Mouse (Mus musculus): ENCODE results near the gene Nckap5. TPM values are rescaled to one million over a fixed set of nuclear protein-coding genes. Genes with fewer than 3 reads are reported as not detected.

Gene Nckap5
- polyA plus RNA-seq, 2 experiments: 0.31 to 1.3 TPM

- H3K4me3 ChIP-seq (ENCODE audit: insufficient read depth in 1 of 2, low read depth in 2 of 2, low read length in 2 of 2): no peak overlapping the region
- DNase-seq (ENCODE audit: low read depth in 3 of 3, low spot score in 3 of 3) (no peak), ATAC-seq (ENCODE audit: insufficient read depth) (no peak)
- H3K4me2 ChIP-seq (ENCODE audit: low read depth): no peak overlapping the region
- H3K9me3 ChIP-seq (ENCODE audit: control insufficient read depth, low read length): no peaks in the 10 kb centered on the region
- no peak overlapping the region for H3K27ac ChIP-seq
- no peaks in the 10 kb centered on the region for H3K36me3 ChIP-seq (replicated peaks; ENCODE audit: control insufficient read depth, insufficient read depth, low read depth)
- TF ChIP-seq CTCF (IDR thresholded peaks at IDR 0.05; ENCODE audit: low read depth) (no peak), EP300 (IDR thresholded peaks at IDR 0.05; ENCODE audit: low read depth) (no peak)
- no peaks in the 10 kb centered on the region for H3K27me3 ChIP-seq (ENCODE audit: control insufficient read depth, insufficient read depth, low read length)
- 59% methylated on average over 7 of the region's 7 CpGs for WGBS (ENCODE audit: insufficient replicate concordance)
- H3K4me1 ChIP-seq (replicated peaks; ENCODE audit: control insufficient read depth in 2 of 2, insufficient read depth in 2 of 2, low read length in 1 of 2): no peaks in the 10 kb centered on the region
- no peak overlapping the region for H3K9ac ChIP-seq (replicated peaks)
Measured at GRCm38 (mm10) chr1:126209131-126209530, 621.5 kb downstream of the Nckap5 start.

- Histone ChIP-seq H3K4me2 (ENCODE audit: low read depth) (no peak overlapping the region), H3K27ac (no peak overlapping the region), H3K4me3 (ENCODE audit: insufficient read depth in 1 of 2, low read depth in 2 of 2, low read length in 2 of 2) (no peak overlapping the region), H3K9ac (replicated peaks) (no peak overlapping the region), H3K4me1 (replicated peaks; ENCODE audit: control insufficient read depth in 2 of 2, insufficient read depth in 2 of 2, low read length in 1 of 2) (no peaks in the 10 kb centered on the region), H3K36me3 (replicated peaks; ENCODE audit: control insufficient read depth, insufficient read depth, low read depth) (no peaks in the 10 kb centered on the region), H3K27me3 (ENCODE audit: control insufficient read depth, insufficient read depth, low read length) (no peaks in the 10 kb centered on the region), H3K9me3 (ENCODE audit: control insufficient read depth, low read length) (no peaks in the 10 kb centered on the region)
- ATAC-seq (ENCODE audit: insufficient read depth): no peak
- no peak for DNase-seq (ENCODE audit: low read depth in 3 of 3, low spot score in 3 of 3)
- TF ChIP-seq EP300 (IDR thresholded peaks at IDR 0.05; ENCODE audit: low read depth) (no peak), CTCF (IDR thresholded peaks at IDR 0.05; ENCODE audit: low read depth) (no peak)
Measured at GRCm38 (mm10) chr1:126196937-126197336, 633.7 kb downstream of the Nckap5 start.

- no peak for DNase-seq (ENCODE audit: low read depth in 3 of 3, low spot score in 3 of 3)
- no peak overlapping the region for H3K9ac ChIP-seq (replicated peaks)
- no peaks in the 10 kb centered on the region for H3K4me1 ChIP-seq (replicated peaks; ENCODE audit: control insufficient read depth in 2 of 2, insufficient read depth in 2 of 2, low read length in 1 of 2)
- no peaks in the 10 kb centered on the region for H3K36me3 ChIP-seq (replicated peaks; ENCODE audit: control insufficient read depth, insufficient read depth, low read depth)
- 57% methylated on average over 4 of the region's 4 CpGs for WGBS (ENCODE audit: insufficient replicate concordance)
- ATAC-seq (ENCODE audit: insufficient read depth): no peak
- TF ChIP-seq CTCF (IDR thresholded peaks at IDR 0.05; ENCODE audit: low read depth): no peak
- TF ChIP-seq EP300 (IDR thresholded peaks at IDR 0.05; ENCODE audit: low read depth): no peak
- H3K4me3 ChIP-seq (ENCODE audit: insufficient read depth in 1 of 2, low read depth in 2 of 2, low read length in 2 of 2): no peak overlapping the region
- H3K27ac ChIP-seq: no peak overlapping the region
- H3K4me2 ChIP-seq (ENCODE audit: low read depth): no peak overlapping the region
- H3K9me3 ChIP-seq (ENCODE audit: control insufficient read depth, low read length): no peaks in the 10 kb centered on the region
- no peaks in the 10 kb centered on the region for H3K27me3 ChIP-seq (ENCODE audit: control insufficient read depth, insufficient read depth, low read length)
Measured at GRCm38 (mm10) chr1:126190353-126190752, 640.2 kb downstream of the Nckap5 start.

GRCm38 (mm10) chr1:126183751-126184150, 646.8 kb downstream of the Nckap5 start:
- H3K9ac ChIP-seq (replicated peaks): no peak overlapping the region
- TF ChIP-seq EP300 (IDR thresholded peaks at IDR 0.05; ENCODE audit: low read depth): no peak
- no peak for TF ChIP-seq CTCF (IDR thresholded peaks at IDR 0.05; ENCODE audit: low read depth)
- ATAC-seq (ENCODE audit: insufficient read depth) (no peak), DNase-seq (ENCODE audit: low read depth in 3 of 3, low spot score in 3 of 3) (no peak)
- no peaks in the 10 kb centered on the region for H3K27me3 ChIP-seq (ENCODE audit: control insufficient read depth, insufficient read depth, low read length)
- no peak overlapping the region for H3K4me2 ChIP-seq (ENCODE audit: low read depth)
- 67% methylated on average over 7 of the region's 7 CpGs for WGBS (ENCODE audit: insufficient replicate concordance)
- H3K36me3 ChIP-seq (replicated peaks; ENCODE audit: control insufficient read depth, insufficient read depth, low read depth): no peaks in the 10 kb centered on the region
- H3K4me1 ChIP-seq (replicated peaks; ENCODE audit: control insufficient read depth in 2 of 2, insufficient read depth in 2 of 2, low read length in 1 of 2): no peaks in the 10 kb centered on the region
- no peak overlapping the region for H3K4me3 ChIP-seq (ENCODE audit: insufficient read depth in 1 of 2, low read depth in 2 of 2, low read length in 2 of 2)
- H3K27ac ChIP-seq: no peak overlapping the region
- no peaks in the 10 kb centered on the region for H3K9me3 ChIP-seq (ENCODE audit: control insufficient read depth, low read length)

GRCm38 (mm10) chr1:126168579-126168978, 662.0 kb downstream of the Nckap5 start:
- Histone ChIP-seq H3K9me3 (ENCODE audit: control insufficient read depth, low read length) (no peaks in the 10 kb centered on the region), H3K4me2 (ENCODE audit: low read depth) (no peak overlapping the region), H3K9ac (replicated peaks) (no peak overlapping the region), H3K4me1 (replicated peaks; ENCODE audit: control insufficient read depth in 2 of 2, insufficient read depth in 2 of 2, low read length in 1 of 2) (no peaks in the 10 kb centered on the region), H3K4me3 (ENCODE audit: insufficient read depth in 1 of 2, low read depth in 2 of 2, low read length in 2 of 2) (no peak overlapping the region), H3K36me3 (replicated peaks; ENCODE audit: control insufficient read depth, insufficient read depth, low read depth) (no peaks in the 10 kb centered on the region), H3K27me3 (ENCODE audit: control insufficient read depth, insufficient read depth, low read length) (no peaks in the 10 kb centered on the region), H3K27ac (no peak overlapping the region)
- 42% methylated on average over 1 of the region's 1 CpGs for WGBS (ENCODE audit: insufficient replicate concordance)
- DNase-seq (ENCODE audit: low read depth in 3 of 3, low spot score in 3 of 3) (no peak), ATAC-seq (ENCODE audit: insufficient read depth) (no peak)
- no peak for TF ChIP-seq EP300 (IDR thresholded peaks at IDR 0.05; ENCODE audit: low read depth)
- no peak for TF ChIP-seq CTCF (IDR thresholded peaks at IDR 0.05; ENCODE audit: low read depth)

Data from liver, embryonic 14.5 days (tissue).